Mouse (Mus musculus): ENCODE measurements around the gene Pptc7. TPM values are rescaled to one million over a fixed set of nuclear protein-coding genes. Genes with fewer than 3 reads are reported as not detected.
A peak's percentile ranks its signal among the peaks of the same experiment; 100 is the strongest.

The Pptc7 gene
- polyA plus RNA-seq, 1 experiment from 2014 or later = 9.5 TPM

DNA sequence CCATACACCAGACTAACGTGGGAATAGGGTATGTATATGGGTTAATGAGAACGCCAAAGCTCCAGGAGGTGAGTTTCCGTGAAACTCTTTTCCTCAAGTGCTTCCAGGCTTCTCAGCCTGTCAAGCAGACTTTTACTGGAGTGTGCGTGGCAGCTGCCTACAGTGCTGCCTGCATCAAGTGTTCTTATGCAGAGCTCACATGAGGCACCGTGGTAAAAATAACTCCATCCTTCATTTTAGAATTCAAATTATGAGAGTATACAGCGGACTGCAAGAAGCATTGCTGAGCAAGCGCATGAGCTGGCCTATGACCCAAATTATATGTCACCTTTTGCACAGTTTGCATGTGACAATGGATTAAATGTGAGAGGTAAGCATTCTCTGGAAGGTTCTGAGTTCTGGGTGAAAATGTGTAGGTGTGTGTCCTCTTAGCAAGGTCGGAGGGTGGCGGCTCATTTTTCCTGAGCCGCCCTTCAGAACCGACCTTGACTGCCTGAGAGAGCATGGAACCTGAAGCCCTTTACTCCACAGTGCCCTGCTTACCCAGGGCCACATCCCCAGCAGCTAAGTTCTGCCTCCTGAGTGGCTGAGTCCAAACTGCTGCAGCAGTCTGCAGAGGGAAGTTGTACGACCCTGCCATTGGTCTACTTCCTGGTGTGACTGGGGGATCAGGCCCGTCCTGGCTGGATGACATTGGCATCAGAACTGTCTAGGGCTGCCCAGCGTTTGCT lies 35.5 kb downstream of the Pptc7 start:
- Histone ChIP-seq H3K9me3 (ENCODE audit: low read depth, low read length) (no peaks in the 10 kb centered on the region), H3K36me3 (ENCODE audit: insufficient read depth) (peaks cover 47% of the 10 kb centered on the region), H3K27ac (ENCODE audit: low read depth) (peak overlapping the region; percentile 54; the same call in 1 of the 2 replicates), H3K4me2 (no peak overlapping the region), H3K4me3 (ENCODE audit: low read depth, low read length) (no peak overlapping the region), H3K27me3 (ENCODE audit: insufficient read depth, low read length) (no peaks in the 10 kb centered on the region), H3K9ac (no peak overlapping the region), H3K4me1 (ENCODE audit: insufficient read depth) (0 out of 2 replicates have a peak, but pooled peaks cover 2% of the 10 kb centered on the region)
- peak; percentile 26 for DNase-seq
- no peak for ATAC-seq (ENCODE audit: insufficient read depth)
- TF ChIP-seq CTCF (IDR thresholded peaks at IDR 0.05; ENCODE audit: low read depth) = no peak
- WGBS = 72% methylated on average over 14 of the region's 14 CpGs

DNA sequence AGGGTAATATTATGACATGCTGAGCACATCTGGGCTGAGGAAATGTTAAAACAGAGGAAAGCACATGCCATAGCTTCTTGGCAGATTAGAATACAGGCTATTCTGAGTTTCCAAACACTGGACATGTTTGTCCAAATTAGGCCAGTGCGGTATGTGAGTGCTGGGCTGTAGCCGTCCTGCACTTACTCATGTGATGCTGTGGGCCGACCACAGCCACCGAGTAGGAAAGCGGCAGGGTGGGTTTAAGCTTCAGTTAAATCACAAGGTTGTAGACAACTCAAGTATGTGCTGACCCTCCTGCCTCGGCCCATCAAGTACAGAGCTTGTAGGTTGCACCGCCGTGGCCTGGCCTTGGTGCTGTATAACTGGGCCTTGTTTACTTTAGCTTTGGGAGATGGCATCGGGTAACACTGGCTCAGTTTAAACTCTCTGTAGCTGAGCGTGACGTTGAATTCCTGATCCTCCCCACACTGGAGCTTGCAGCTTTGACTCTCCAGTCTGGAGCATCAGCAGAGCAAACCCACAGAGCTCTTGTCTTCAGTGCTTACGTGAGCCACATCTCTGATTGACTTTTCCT lies 36.1 kb downstream of the Pptc7 start:
- Histone ChIP-seq H3K9ac (no peak overlapping the region; the same call in 1 of the 2 replicates), H3K4me3 (ENCODE audit: low read depth, low read length) (no peak overlapping the region), H3K4me2 (no peak overlapping the region), H3K4me1 (ENCODE audit: insufficient read depth) (no peaks in the 10 kb centered on the region), H3K36me3 (ENCODE audit: insufficient read depth) (peaks cover 53% of the 10 kb centered on the region), H3K9me3 (ENCODE audit: low read depth, low read length) (no peaks in the 10 kb centered on the region), H3K27ac (ENCODE audit: low read depth) (peak overlapping the region; percentile 54; the same call in 1 of the 2 replicates), H3K27me3 (ENCODE audit: insufficient read depth, low read length) (no peaks in the 10 kb centered on the region)
- ATAC-seq (ENCODE audit: insufficient read depth) (no peak), DNase-seq (no peak)
- no peak for TF ChIP-seq CTCF (IDR thresholded peaks at IDR 0.05; ENCODE audit: low read depth)
- 39% methylated on average over 12 of the region's 12 CpGs for WGBS

DNA sequence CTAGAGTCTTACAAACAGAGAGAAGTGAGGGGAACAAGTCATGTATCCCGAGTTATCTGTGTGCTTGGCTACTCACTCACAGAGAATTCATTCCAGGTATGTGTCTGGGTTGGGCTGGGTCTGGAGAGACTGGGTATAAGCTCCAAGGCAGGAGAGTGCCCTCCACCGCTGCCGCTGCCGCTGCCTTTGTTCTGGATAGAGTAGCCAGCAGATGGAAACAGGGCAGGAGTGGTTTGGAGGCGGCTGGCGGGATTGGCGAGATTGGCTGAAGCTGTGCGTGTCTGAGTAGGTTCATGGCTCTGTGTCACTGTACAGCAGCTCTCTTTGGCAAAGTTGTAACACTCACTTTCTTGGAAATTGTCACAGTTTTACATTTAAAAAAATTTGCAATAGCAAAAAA lies 39.4 kb downstream of the Pptc7 start:
- DNase-seq (no peak), ATAC-seq (ENCODE audit: insufficient read depth) (no peak)
- no peak overlapping the region for H3K27ac ChIP-seq (ENCODE audit: low read depth)
- no peak for TF ChIP-seq CTCF (IDR thresholded peaks at IDR 0.05; ENCODE audit: low read depth)
- 76% methylated on average over 8 of the region's 8 CpGs for WGBS
- no peaks in the 10 kb centered on the region for H3K27me3 ChIP-seq (ENCODE audit: insufficient read depth, low read length)
- H3K36me3 ChIP-seq (ENCODE audit: insufficient read depth) = peaks cover 53% of the 10 kb centered on the region
- H3K9ac ChIP-seq = no peak overlapping the region
- H3K9me3 ChIP-seq (ENCODE audit: low read depth, low read length) = no peaks in the 10 kb centered on the region
- no peaks in the 10 kb centered on the region for H3K4me1 ChIP-seq (ENCODE audit: insufficient read depth)
- H3K4me2 ChIP-seq = no peak overlapping the region
- no peak overlapping the region for H3K4me3 ChIP-seq (ENCODE audit: low read depth, low read length)

DNA sequence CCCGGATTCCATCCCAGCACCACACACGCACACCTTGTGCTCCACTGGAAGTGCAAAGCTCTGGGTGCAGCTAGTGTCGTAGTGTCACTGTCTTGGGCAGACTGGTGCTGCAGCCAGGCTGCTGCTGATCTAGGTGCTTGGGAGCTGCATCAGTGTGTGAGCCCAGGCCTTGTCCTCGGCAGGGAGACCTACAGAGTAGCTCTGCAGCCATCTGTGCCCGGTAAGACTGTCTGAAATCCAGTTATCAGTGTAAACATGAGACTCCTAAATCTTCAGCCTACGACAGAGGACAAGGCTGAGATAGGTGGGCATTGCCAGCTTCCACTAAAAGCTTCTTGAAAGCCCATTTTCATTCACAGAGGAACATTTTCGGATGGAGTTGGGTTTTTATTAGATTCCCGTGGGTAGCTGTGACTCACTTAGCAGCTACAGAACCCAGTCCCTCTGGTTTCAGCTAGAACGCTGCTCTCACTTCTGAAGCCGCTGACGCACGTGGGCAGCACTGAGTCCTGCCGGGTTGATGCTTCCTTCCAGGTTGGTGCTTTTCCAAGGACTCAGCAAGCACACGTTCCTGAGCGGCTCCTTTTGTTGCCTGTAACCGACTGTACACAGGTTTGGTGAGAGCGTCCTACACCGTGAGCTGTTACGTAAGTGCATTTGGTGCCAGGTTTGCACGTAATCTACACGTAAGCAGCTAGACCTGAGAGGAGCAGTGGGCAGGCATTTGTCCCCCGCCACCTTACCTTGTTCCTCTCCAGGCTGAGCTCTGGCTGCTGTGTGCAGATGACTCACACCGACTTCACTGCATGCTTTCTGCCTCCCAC lies 40.7 kb downstream of the Pptc7 start:
- no peak for TF ChIP-seq CTCF (IDR thresholded peaks at IDR 0.05; ENCODE audit: low read depth)
- no peak for DNase-seq

DNA sequence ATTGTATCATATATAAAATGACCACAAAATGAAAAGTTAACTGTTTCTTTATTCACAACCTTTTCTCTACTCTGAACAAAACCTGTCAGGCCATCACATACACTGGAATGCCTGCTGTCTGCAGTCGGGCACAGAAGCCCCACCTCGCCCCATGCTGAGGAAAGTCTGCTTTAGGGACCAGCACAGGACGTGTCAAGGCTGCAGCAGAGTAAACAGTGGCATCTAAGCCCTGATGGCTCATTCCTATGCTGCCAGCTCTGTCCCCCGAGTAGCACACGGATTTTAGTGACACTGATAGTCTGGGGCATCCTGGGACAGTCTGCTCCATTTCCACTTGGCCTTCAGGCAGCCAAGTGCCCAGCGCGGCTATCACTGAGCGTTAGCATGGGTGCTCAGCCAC lies 41.3 kb downstream of the Pptc7 start:
- H3K36me3 ChIP-seq (ENCODE audit: insufficient read depth) = peaks cover 40% of the 10 kb centered on the region
- WGBS = 80% methylated on average over 8 of the region's 8 CpGs

More for the DNA sequence above, 40.7 kb downstream of the Pptc7 start:
- WGBS = 86% methylated on average over 23 of the region's 23 CpGs
- H3K9me3 ChIP-seq (ENCODE audit: low read depth, low read length) = no peaks in the 10 kb centered on the region
- H3K27ac ChIP-seq (ENCODE audit: low read depth) = no peak overlapping the region
- H3K4me3 ChIP-seq (ENCODE audit: low read depth, low read length) = no peak overlapping the region
- H3K36me3 ChIP-seq (ENCODE audit: insufficient read depth) = peaks cover 47% of the 10 kb centered on the region
- no peaks in the 10 kb centered on the region for H3K4me1 ChIP-seq (ENCODE audit: insufficient read depth)
- H3K9ac ChIP-seq = no peak overlapping the region
- H3K4me2 ChIP-seq = no peak overlapping the region
- ATAC-seq (ENCODE audit: insufficient read depth) = no peak
- H3K27me3 ChIP-seq (ENCODE audit: insufficient read depth, low read length) = no peaks in the 10 kb centered on the region

DNA sequence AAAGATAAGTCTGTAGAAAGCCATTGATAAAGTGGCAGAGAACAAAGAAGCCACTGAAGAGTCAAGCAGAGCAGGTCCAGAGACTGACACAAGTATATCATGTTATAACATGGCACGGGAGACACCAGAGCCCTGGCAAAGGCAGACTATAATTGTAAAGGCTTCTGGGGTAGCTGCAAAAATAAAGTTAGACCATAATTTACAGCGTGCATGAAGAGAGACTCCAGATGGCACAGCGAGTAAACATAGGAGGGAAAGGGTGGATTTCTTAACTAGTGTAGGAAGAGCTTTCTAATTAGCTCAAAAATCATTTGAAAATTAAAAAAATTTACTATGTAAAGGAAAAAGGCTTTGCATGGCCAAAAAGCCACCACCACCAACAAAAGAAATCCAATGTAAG lies 43.1 kb downstream of the Pptc7 start:
- ATAC-seq (ENCODE audit: insufficient read depth) (no peak), DNase-seq (no peak)
- Histone ChIP-seq H3K4me2 (no peak overlapping the region), H3K4me3 (ENCODE audit: low read depth, low read length) (no peak overlapping the region), H3K4me1 (ENCODE audit: insufficient read depth) (no peaks in the 10 kb centered on the region), H3K27me3 (ENCODE audit: insufficient read depth, low read length) (no peaks in the 10 kb centered on the region), H3K36me3 (ENCODE audit: insufficient read depth) (peaks cover 24% of the 10 kb centered on the region), H3K9ac (no peak overlapping the region), H3K9me3 (ENCODE audit: low read depth, low read length) (no peaks in the 10 kb centered on the region), H3K27ac (ENCODE audit: low read depth) (no peak overlapping the region)
- WGBS = 79% methylated on average over 3 of the region's 3 CpGs
- no peak for TF ChIP-seq CTCF (IDR thresholded peaks at IDR 0.05; ENCODE audit: low read depth)

More for the DNA sequence above, 41.3 kb downstream of the Pptc7 start:
- DNase-seq = no peak
- Histone ChIP-seq H3K27me3 (ENCODE audit: insufficient read depth, low read length) (no peaks in the 10 kb centered on the region), H3K9me3 (ENCODE audit: low read depth, low read length) (no peaks in the 10 kb centered on the region), H3K4me1 (ENCODE audit: insufficient read depth) (no peaks in the 10 kb centered on the region), H3K27ac (ENCODE audit: low read depth) (no peak overlapping the region), H3K4me2 (no peak overlapping the region), H3K9ac (no peak overlapping the region), H3K4me3 (ENCODE audit: low read depth, low read length) (no peak overlapping the region)
- ATAC-seq (ENCODE audit: insufficient read depth) = no peak
- no peak for TF ChIP-seq CTCF (IDR thresholded peaks at IDR 0.05; ENCODE audit: low read depth)

DNA sequence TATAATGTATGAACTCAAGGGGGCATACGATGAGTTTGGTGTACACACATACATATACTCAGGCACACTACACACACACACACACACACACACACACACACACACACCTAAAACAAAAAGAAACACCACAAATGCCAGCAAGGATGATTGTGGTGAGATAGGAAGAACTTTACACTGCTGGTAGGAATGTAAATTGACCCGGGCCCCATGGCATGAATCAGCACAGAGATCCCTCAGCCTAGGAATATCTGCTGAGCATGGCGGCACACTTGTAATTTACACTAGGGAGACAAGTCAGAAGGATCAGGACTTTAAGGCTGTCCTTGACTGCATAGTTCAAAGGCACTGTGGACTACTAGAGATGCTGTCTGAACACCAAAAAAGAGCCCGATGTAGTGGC lies 46.1 kb downstream of the Pptc7 start:
- Histone ChIP-seq H3K4me1 (ENCODE audit: insufficient read depth) (no peaks in the 10 kb centered on the region), H3K4me3 (ENCODE audit: low read depth, low read length) (no peak overlapping the region), H3K27ac (ENCODE audit: low read depth) (no peak overlapping the region), H3K9ac (no peak overlapping the region), H3K27me3 (ENCODE audit: insufficient read depth, low read length) (no peaks in the 10 kb centered on the region), H3K9me3 (ENCODE audit: low read depth, low read length) (no peaks in the 10 kb centered on the region), H3K36me3 (ENCODE audit: insufficient read depth) (peaks cover 8% of the 10 kb centered on the region; the same call in 1 of the 2 replicates), H3K4me2 (no peak overlapping the region)
- ATAC-seq (ENCODE audit: insufficient read depth) (no peak), DNase-seq (no peak)
- 77% methylated on average over 4 of the region's 4 CpGs for WGBS
- TF ChIP-seq CTCF (IDR thresholded peaks at IDR 0.05; ENCODE audit: low read depth) = no peak

Measured in lung, embryonic 14.5 days (tissue).